Mouse (Mus musculus) stomach, postnatal 0 days (tissue): ENCODE measurements around the gene Zmpste24.

Source experiments
- CTCF ChIP-seq: IDR thresholded peaks from 2 replicates; pipeline ENCODE4 v1.5.1; 2016; ENCODE audit warnings: antibody characterized with exemption, low read depth, mild to moderate bottlenecking, moderate library complexity
- EP300 ChIP-seq: optimal IDR thresholded peaks from 2 replicates; pipeline ENCODE3; 2016; ENCODE audit warnings: antibody characterized with exemption

- TF ChIP-seq CTCF (no peak), EP300 (no peak)
These were observed 11.1 kb upstream of the Zmpste24 start, which contains the start of gene Tmco2 for GRCm38 (mm10) chr4:121109126-121109525.
